Mouse (Mus musculus): ENCODE data around the gene Reg2.

DNA sequence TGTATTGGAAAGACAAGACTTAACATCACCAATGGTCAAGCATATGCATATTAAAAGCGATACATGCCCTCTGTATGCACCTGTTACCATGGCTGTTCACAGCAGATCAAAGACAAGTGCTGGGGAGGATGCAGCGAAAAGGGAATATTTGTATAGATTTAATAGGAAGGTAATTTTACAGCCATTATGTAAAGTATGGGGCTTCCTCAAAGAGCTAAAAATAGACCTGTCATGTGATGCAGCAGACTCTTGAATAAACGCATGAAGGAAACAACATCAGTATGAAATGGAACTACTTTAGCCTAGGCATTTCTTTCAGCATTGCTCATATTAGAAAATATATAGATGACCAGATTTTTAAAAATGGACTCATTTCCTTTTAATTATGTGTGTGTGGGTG is 9.8 kb upstream of the Reg2 start:
- TF ChIP-seq CTCF (IDR thresholded peaks at IDR 0.05; ENCODE audit: low read depth) (no peak), EP300 (IDR thresholded peaks at IDR 0.05; ENCODE audit: low read depth) (no peak)
